Mouse (Mus musculus): ENCODE measurements around the gene Rptor. TPM values are rescaled to one million over a fixed set of nuclear protein-coding genes. Genes with fewer than 3 reads are reported as not detected.

Gene Rptor
- total RNA-seq, 2 experiments from 2014 or later: 62.3 to 66.1 TPM

DNA sequence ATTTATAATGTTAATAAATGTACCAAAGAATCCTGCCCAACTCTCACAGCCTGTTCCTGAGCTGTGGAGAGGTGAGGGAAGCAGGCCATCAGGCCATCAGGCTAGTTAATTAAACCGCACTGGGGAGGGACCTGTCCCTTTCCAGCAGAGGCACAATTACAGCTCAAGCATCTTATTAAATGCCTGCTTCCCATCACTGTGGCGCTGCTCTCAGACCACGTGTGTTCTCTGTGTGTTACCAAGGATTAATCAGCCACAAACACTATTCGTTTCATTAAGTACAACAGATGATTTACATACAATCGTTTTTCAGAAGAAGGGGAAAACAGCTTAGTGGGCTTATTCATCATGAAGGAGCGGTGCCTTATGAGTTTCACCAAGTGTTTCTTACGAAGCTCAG, 142.6 kb downstream of the Rptor start:
- DNase-seq (ENCODE audit: low spot score in 2 of 2): no peak
- no peak for TF ChIP-seq CTCF (conservative IDR thresholded peaks at IDR 0.05)
- no peak overlapping the region for H3K4me3 ChIP-seq
- peak overlapping the region; percentile 46; the same call in 1 of the 2 replicates for H3K27ac ChIP-seq

- Histone ChIP-seq H3K27ac (no peak overlapping the region), H3K4me3 (no peak overlapping the region)
- DNase-seq (ENCODE audit: low spot score in 2 of 2): no peak
- no peak for TF ChIP-seq CTCF (conservative IDR thresholded peaks at IDR 0.05)
These were observed 151.8 kb downstream of the Rptor start for GRCm38 (mm10) chr11:119754459-119754858.

- peak; percentile 23; the same call in 1 of the 2 replicates for TF ChIP-seq CTCF (conservative IDR thresholded peaks at IDR 0.05)
- Histone ChIP-seq H3K27ac (peak overlapping the region; percentile 87), H3K4me3 (no peak overlapping the region)
- no peak for DNase-seq (ENCODE audit: low spot score in 2 of 2)
These were observed 155.5 kb downstream of the Rptor start for GRCm38 (mm10) chr11:119758214-119758613.

- peak overlapping the region; percentile 87 for H3K27ac ChIP-seq
These were observed 156.1 kb downstream of the Rptor start for GRCm38 (mm10) chr11:119758705-119759327.

DNA sequence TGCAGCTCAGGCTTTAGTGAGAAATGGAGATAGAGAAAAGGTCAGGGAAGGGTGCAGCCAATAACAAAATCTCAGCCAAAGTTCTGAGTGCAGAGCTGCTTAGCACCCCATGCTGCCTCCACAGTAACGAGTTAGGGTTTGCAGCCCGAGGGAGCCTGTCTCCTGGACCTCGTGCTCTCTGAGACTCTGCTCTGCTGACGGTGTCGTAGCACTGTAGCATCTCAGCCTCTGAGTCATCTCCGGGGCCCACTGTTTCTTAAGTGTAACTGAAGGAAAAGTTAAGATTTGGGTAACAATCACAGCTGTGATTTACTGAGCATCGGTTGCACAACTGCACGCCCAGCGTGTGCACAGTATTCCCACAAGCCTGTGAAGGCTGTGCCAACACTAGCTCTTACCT, 160.2 kb downstream of the Rptor start:
- DNase-seq (ENCODE audit: low spot score in 2 of 2): no peak
- Histone ChIP-seq H3K4me3 (no peak overlapping the region), H3K27ac (no peak overlapping the region)
- TF ChIP-seq CTCF (conservative IDR thresholded peaks at IDR 0.05): no peak

More at GRCm38 (mm10) chr11:119758705-119759327, 156.1 kb downstream of the Rptor start:
- DNase-seq (ENCODE audit: low spot score in 2 of 2): peak; percentile 29 to 39
- TF ChIP-seq CTCF (conservative IDR thresholded peaks at IDR 0.05): no peak
- H3K4me3 ChIP-seq: no peak overlapping the region

DNA sequence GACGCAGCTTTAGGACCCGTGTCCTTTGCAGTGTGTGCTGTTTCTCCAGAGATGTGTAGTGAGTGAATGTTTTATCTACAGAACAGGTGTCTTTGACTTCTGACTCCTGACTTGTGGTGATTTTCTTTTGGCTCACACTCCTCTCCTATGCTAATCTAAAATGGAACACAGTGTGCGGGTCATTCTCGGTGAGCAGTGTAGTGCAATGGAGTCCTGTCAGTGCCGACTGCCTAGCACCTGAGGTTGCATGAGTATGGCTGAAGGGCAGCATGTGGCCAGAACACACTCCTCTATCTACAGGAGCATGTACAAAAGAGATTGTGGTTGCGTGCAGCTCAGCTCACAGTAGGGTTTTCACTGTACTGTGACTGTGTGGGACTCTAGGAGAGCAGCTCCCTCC, 163.3 kb downstream of the Rptor start:
- DNase-seq (ENCODE audit: low spot score in 2 of 2): no peak
- Histone ChIP-seq H3K4me3 (no peak overlapping the region), H3K27ac (no peak overlapping the region)
- no peak for TF ChIP-seq CTCF (conservative IDR thresholded peaks at IDR 0.05)

GRCm38 (mm10) chr11:119766782-119767459, 164.2 kb downstream of the Rptor start:
- Histone ChIP-seq H3K27ac (peak overlapping the region; percentile 43; the same call in 1 of the 2 replicates), H3K4me3 (no peak overlapping the region)
- TF ChIP-seq CTCF (conservative IDR thresholded peaks at IDR 0.05): no peak
- no peak for DNase-seq (ENCODE audit: low spot score in 2 of 2)

DNA sequence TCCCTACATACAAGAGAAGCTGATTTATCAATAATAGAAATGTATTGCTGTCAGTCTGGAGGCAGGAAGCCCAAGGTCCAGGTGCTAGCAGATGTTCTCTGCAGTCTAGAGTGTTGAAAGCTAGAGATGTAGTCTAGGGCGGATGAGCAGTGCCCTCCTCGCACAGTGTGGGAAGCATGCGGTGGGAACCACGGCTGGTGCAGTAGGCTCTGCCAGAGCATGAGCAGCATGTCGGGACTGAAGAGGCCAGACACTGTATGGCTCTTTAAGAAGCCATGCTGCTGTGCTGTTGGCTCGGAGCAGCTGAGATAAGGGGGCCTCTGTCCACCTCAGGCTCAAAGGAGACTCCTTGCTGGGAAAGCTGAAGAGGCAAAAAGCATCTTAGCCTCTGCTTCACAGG, 164.8 kb downstream of the Rptor start:
- no peak overlapping the region for H3K4me3 ChIP-seq
- no peak for TF ChIP-seq CTCF (conservative IDR thresholded peaks at IDR 0.05)
- H3K27ac ChIP-seq: peak overlapping the region; percentile 43; the same call in 1 of the 2 replicates
- no peak for DNase-seq (ENCODE audit: low spot score in 2 of 2)

GRCm38 (mm10) chr11:119768511-119768910, 165.8 kb downstream of the Rptor start:
- TF ChIP-seq CTCF (conservative IDR thresholded peaks at IDR 0.05): no peak
- DNase-seq (ENCODE audit: low spot score in 2 of 2): no peak
- H3K27ac ChIP-seq: no peak overlapping the region
- no peak overlapping the region for H3K4me3 ChIP-seq

DNA sequence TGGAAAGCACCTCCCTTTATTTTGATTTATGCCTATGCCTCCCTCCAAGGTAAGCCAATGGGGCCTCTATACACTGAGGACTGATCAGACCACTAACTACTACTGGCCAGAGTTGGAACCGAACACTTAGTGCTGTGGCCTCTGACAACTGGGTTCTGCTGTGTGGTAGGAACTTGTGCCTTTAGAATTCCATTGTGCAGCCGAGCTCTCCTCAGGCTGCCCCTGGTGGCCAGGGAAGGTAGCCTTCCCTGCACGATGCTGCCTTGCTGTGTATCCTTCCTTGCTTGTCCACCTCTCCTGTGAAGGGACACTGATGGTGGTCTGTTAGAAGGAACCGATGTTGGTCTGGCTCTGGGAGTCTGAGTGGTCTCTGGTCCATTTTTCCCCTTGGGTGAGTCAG, 167.0 kb downstream of the Rptor start:
- DNase-seq (ENCODE audit: low spot score in 2 of 2): no peak
- peak; percentile 71 for TF ChIP-seq CTCF (conservative IDR thresholded peaks at IDR 0.05)

DNA sequence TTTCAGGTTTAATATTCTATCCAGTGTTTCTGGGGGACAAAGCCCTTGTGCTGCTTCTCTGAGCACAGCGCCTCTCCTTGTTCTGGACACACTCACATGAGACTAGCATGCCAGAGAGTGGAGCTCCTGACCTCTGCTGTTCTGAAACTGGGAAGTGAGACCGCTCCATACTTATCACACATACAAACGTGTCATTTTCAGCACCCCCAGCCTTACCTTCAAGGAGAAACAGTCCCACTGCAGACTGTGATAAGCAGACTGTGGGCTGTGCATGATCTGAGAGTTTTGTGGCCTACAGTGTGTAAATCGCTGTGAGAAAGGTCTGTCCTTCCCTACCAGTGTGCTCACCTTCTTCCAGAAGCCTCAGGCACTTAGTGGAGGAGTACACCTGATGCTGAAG, 168.3 kb downstream of the Rptor start:
- Histone ChIP-seq H3K4me3 (no peak overlapping the region), H3K27ac (no peak overlapping the region)
- DNase-seq (ENCODE audit: low spot score in 2 of 2): no peak
- no peak for TF ChIP-seq CTCF (conservative IDR thresholded peaks at IDR 0.05)

More for the DNA sequence above, 167.0 kb downstream of the Rptor start:
- Histone ChIP-seq H3K27ac (no peak overlapping the region), H3K4me3 (no peak overlapping the region)

DNA sequence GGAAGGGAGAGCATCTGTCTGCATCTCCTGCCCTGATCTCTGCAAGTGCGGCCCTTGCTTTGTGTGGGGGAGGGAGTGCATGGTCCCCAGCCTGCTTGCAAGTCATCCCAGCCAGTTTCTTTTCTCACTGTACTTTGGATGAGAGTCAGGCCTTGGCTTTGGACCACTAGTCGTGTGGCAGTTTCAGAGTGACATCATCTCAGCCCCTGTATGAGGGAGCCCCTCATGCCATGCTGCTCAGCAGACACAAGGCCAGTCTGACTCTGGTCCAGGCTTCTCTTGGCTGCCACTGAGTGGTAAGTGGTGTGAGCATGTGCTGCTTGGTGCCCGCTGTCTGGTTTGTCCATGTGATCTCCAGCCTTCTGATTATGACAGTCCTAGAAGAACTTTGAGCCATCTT, 170.2 kb downstream of the Rptor start:
- 0 out of 2 replicates have a peak, but pooled peaks have one; percentile 8 for TF ChIP-seq CTCF (conservative IDR thresholded peaks at IDR 0.05)
- no peak for DNase-seq (ENCODE audit: low spot score in 2 of 2)
- Histone ChIP-seq H3K4me3 (no peak overlapping the region), H3K27ac (no peak overlapping the region)

DNA sequence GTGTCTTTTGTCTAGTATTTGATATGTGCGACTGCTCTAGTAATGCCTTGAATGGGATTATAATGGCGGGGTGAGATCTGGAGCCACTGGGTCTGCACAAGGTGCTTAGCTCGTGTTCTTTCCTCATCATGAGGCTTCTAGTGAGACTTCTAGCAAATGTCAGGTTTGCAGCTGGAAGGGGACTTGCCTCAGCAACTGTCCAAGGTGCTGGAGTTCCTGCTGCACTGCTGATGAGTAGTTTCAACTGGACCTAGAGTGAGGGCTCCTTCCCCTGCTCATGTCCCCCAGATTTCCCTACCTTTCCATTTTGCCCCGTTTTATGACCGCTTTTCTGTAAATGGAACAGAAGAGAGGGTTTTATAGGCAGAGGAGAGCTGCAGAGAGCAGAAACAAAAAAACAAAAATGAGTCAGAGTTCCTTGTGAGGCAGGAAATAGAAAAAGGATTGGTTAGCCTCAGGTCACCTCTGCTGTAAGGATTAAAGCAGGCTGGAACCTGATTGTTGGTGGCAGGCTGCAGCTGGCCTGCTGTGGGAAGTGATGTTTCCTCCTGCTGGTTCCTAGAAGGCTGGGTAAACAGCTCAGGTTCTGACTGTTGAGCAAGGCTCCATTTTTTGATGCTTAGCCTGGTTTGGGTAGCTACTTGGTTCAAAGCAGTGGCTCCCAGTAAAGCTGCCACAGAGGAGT, 172.5 kb downstream of the Rptor start:
- Histone ChIP-seq H3K4me3 (no peak overlapping the region), H3K27ac (no peak overlapping the region)
- no peak for TF ChIP-seq CTCF (conservative IDR thresholded peaks at IDR 0.05)
- DNase-seq (ENCODE audit: low spot score in 2 of 2): no peak

All from layer of hippocampus, adult 2 months (tissue).